Mouse (Mus musculus): ENCODE results near the gene Chrm3.

DNA sequence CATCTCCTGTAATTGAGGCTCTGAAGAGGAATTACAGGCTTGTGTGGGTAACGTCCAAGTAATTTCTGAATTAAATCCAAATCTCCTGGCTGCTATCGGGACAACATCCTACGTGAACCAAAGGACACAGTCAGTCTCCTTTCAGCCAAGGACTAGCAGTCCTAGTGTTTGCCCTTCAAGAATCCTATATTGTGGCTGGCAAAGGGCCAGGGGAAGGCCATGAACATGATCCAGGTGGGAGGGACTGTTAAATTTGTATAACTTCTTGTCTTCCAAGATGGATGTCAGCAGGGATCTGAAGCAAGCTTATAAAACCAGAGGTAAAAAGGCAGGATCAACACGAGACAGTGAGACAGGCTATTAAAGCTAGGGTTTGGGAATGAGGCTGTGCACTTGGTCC lies 357.7 kb downstream of the Chrm3 start:
- TF ChIP-seq CEBPB (IDR thresholded peaks at IDR 0.05; ENCODE audit: low read depth) (no peak), CTCF (IDR thresholded peaks at IDR 0.05; ENCODE audit: control insufficient read depth, insufficient read depth, insufficient read length) (no peak), MAX (IDR thresholded peaks at IDR 0.05) (no peak), MYOG (IDR thresholded peaks at IDR 0.05; ENCODE audit: control insufficient read depth, extremely low read depth, insufficient read length) (no peak)
